Mouse (Mus musculus) heart, embryonic 10.5 days (tissue): ENCODE measurements around the gene Fis1. TPM values are rescaled to one million over a fixed set of nuclear protein-coding genes. Genes with fewer than 3 reads are reported as not detected.
"Not testable (repeated sequence)": the region's sequence is repeated elsewhere in the genome, so short reads cannot be mapped to it uniquely, and the experiment has no call there.

ENCODE experiments used
- DNase-seq: peaks from one replicate; pipeline ENCODE4 v3.0.0-alpha.2; 2017; ENCODE audit warnings: low spot score
- H3K27ac ChIP-seq: fragments of 300-500 bp; sonication (generic); 2 replicates; pipeline ENCODE4 v1.5.1; 2016; ENCODE audit warnings: mild to moderate bottlenecking
- H3K27me3 ChIP-seq: fragments of 300-500 bp; sonication (generic); 2 replicates; pipeline ENCODE4 v1.6.1; 2016; ENCODE audit warnings: mild to moderate bottlenecking; ENCODE audit not compliant: poor library complexity, insufficient read depth, severe bottlenecking
- H3K36me3 ChIP-seq: fragments of 300-500 bp; sonication (generic); 2 replicates; pipeline ENCODE4 v1.6.1; 2016; ENCODE audit warnings: mild to moderate bottlenecking, moderate library complexity
- H3K4me1 ChIP-seq: fragments of 300-500 bp; sonication (generic); 2 replicates; pipeline ENCODE4 v1.6.1; 2016; ENCODE audit warnings: mild to moderate bottlenecking
- H3K4me3 ChIP-seq: fragments of 300-500 bp; sonication (generic); 2 replicates; pipeline ENCODE4 v1.5.1; 2016; ENCODE audit warnings: mild to moderate bottlenecking, moderate library complexity
- H3K9me3 ChIP-seq: fragments of 300-500 bp; sonication (generic); 2 replicates; pipeline ENCODE4 v1.6.1; 2016; ENCODE audit warnings: mild to moderate bottlenecking, moderate library complexity
- WGBS: fragments of 180-500 bp; shearing (Covaris S2); methylation state at CpG from one replicate; pipeline ENCODE4 v1.1.7; 2016; 5-methylcytosine and 5-hydroxymethylcytosine counted together
- polyA plus RNA-seq: library from polyadenylated mRNA; unstranded; fragments of >200 nt; fragmentation: Nextera tagmentation; extraction: Ambion mirVana; gene quantifications from 2 replicates; pipeline ENCODE4 v1.2.1, GENCODE M21; 2016

The Fis1 gene
- polyA plus RNA-seq, 1 experiment from 2014 or later, result 272 TPM

DNA sequence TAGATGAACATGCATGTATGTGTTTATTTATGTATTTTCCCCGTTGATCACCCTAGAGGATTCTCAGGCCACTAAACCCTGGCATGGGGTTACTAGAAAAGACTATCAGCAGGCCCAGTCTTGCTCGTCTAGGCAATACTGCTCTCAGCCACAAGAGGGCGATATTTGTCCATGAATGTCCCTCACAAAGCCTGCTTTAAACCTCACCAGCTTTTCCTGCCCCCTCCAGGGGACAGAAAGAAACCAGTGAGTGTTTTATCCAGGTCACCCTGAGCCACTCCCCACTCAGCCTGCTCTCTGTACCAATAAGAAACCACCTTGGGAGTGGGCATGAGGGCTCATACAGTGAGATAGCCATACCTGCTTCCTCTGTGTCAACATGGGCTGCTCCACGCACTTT, 24.0 kb upstream of the Fis1 start:
- Histone ChIP-seq H3K36me3 (0 out of 2 replicates have a peak, but pooled peaks cover 5% of the 10 kb centered on the region), H3K27ac (peak overlapping the region; percentile 62), H3K9me3 (no peaks in the 10 kb centered on the region), H3K27me3 (no peaks in the 10 kb centered on the region), H3K4me1 (peaks cover 4% of the 10 kb centered on the region; the same call in 1 of the 2 replicates), H3K4me3 (no peak overlapping the region)
- peak; percentile 91 for DNase-seq
- 20% methylated on average over 4 of the region's 4 CpGs for WGBS

DNA sequence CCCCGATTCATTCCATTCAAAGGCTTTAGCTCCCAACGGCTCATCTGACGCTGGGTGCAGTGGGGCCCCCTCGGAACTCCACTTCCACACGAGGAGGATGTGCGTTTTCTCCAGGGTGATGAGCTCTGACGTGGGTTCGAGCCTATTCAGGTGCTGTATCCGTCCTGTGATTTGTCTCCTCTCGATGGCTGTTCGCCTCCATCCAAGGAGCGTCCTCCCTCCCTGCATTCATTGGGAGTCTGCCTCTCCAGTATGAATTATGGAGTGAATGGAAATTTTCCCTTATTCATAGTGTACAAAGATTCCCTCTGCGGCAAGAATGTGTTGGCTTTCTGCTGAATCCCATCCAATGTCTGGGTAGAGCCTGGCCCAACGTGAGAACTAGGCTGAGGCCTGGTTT, 21.2 kb upstream of the Fis1 start:
- DNase-seq, result no peak
- WGBS, result 84% methylated on average over 14 of the region's 14 CpGs
- H3K9me3 ChIP-seq, result no peaks in the 10 kb centered on the region
- no peak overlapping the region for H3K27ac ChIP-seq
- no peak overlapping the region for H3K4me3 ChIP-seq
- H3K4me1 ChIP-seq, result peaks cover 4% of the 10 kb centered on the region; the same call in 1 of the 2 replicates
- H3K36me3 ChIP-seq, result no peaks in the 10 kb centered on the region
- H3K27me3 ChIP-seq, result no peaks in the 10 kb centered on the region

DNA sequence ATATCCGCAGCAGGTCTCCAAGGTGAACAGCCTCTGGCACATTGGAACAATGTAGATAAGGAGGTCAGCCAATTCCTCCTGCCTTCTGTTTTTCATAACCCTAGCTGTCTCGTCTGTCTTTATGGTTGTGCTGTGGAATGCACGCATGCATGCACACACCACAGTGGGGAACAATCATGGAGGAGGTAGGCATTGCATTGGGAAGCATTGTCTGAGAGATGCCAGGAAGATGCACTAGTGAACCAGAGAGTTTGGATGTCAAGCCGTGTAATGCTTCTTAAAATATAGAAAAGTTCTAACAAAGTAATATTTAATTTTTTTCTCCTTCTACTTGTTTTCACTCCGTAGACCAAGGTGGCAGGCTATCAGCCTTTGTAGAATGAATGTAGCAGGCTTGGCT, 20.1 kb upstream of the Fis1 start:
- Histone ChIP-seq H3K27ac (no peak overlapping the region), H3K9me3 (no peaks in the 10 kb centered on the region), H3K27me3 (no peaks in the 10 kb centered on the region), H3K4me3 (no peak overlapping the region), H3K36me3 (no peaks in the 10 kb centered on the region), H3K4me1 (peaks cover 4% of the 10 kb centered on the region; the same call in 1 of the 2 replicates)
- WGBS, result 81% methylated on average over 5 of the region's 5 CpGs
- DNase-seq, result no peak

DNA sequence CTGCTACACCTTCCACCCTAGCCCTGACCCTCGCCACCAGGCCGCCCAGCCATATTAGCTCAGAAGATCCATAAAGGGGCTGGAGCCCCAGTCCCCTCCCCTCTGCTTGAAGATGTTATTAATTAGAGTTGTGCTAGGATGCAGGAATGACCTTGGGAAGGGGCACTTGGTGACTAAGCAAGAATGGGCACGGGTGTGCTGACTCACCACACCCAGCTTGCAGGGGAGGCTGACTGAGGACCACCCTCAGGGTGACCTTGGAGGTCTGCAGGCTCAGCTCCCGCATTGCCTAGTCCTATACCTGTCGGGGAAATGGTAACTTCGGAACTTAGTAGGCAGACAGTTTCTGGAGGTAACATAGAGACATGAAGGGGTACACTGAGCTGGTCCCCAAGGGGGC, 19.1 kb upstream of the Fis1 start:
- H3K27ac ChIP-seq, result no peak overlapping the region
- peaks cover 4% of the 10 kb centered on the region; the same call in 1 of the 2 replicates for H3K4me1 ChIP-seq
- 83% methylated on average over 6 of the region's 6 CpGs for WGBS
- no peaks in the 10 kb centered on the region for H3K27me3 ChIP-seq
- no peak for DNase-seq
- no peaks in the 10 kb centered on the region for H3K9me3 ChIP-seq
- H3K36me3 ChIP-seq, result no peaks in the 10 kb centered on the region
- H3K4me3 ChIP-seq, result no peak overlapping the region

DNA sequence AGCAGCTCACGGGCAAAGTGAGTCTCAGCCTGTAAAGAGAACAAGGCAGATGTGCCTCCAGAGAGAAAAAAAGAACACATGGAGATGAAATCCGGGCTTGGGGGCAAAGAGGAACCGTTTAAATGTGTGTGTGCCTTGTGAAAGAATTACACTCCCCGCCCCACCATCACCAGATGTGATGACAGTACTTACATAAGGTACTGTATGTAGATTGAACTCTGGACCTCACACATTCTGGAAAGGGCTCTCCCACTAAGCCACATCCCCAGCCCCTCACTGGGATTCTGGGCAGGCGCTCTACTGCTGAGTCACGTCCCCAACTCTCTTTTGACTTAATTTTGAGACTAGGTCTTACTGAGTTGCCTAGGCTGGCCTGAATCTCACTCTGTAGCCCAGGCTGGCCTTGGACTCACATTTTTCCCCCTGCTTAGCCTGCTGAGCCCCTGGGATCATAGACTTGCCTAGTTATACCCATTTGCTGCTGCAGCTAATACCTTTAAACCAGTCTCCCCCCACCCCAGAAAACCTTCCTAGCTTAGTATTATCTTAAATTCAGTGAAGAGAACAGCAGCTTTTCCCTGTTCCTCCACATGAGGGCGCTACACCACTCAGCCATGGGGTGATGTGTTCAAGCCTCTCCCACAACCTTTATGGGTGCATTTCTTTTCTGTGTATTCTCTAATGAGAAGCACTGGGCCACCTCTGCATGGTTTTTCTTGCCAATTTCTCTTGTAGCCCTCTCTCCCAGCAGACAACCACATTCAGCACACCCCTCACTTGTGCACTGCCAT, 17.0 kb upstream of the Fis1 start:
- Histone ChIP-seq H3K36me3 (no peaks in the 10 kb centered on the region), H3K4me1 (no peaks in the 10 kb centered on the region), H3K27me3 (no peaks in the 10 kb centered on the region), H3K9me3 (0 out of 2 replicates have a peak, but pooled peaks cover 2% of the 10 kb centered on the region), H3K27ac (no peak overlapping the region), H3K4me3 (no peak overlapping the region)
- 56% methylated on average over 7 of the region's 7 CpGs for WGBS
- DNase-seq, result no peak

DNA sequence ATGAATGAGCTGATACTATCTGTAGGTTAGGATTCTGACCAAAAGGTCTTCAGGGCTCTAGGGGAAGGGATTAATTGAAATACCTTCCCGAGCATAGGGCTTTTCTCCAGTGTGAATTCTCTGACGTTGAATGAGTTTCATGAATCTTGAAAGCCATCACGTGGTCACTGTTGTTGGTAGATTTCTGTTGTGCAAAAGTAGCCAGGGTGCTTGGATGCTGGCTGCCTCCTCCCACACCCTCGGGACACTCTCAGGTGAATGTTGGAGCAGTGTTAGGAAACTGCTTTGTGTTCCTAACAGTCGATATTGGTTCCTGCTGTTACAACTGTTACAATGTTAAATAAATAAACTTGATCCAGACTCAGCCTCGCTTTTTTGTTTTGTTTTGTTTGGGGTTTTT, 16.3 kb upstream of the Fis1 start:
- DNase-seq, result no peak
- WGBS, result 80% methylated on average over 6 of the region's 6 CpGs
- no peaks in the 10 kb centered on the region for H3K27me3 ChIP-seq
- H3K36me3 ChIP-seq, result no peaks in the 10 kb centered on the region
- no peak overlapping the region for H3K4me3 ChIP-seq
- 0 out of 2 replicates have a peak, but pooled peaks cover 2% of the 10 kb centered on the region for H3K9me3 ChIP-seq
- no peaks in the 10 kb centered on the region for H3K4me1 ChIP-seq
- no peak overlapping the region for H3K27ac ChIP-seq

DNA sequence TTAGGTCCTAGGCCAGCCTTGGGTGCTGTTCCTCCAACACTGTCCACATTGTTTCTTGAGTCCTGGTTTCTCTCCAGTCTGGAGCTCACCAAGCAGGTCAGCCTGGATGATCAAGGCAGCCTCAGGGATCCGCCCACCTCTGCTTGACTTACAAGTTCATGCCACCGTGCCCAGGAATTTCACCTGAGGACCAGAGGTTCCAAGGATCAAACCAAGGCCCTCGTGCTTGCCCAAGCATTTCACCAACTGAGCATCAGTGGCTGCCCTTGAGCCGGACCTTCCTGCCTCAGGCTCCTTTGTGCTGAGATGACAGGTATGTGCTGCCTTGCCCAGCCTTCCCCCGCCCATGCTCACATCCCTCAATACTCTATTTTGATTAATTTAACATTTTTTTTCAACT, 15.5 kb upstream of the Fis1 start:
- 82% methylated on average over 5 of the region's 5 CpGs for WGBS
- Histone ChIP-seq H3K27ac (no peak overlapping the region), H3K36me3 (no peaks in the 10 kb centered on the region), H3K27me3 (no peaks in the 10 kb centered on the region), H3K4me3 (no peak overlapping the region), H3K4me1 (peaks cover 2% of the 10 kb centered on the region; the same call in 1 of the 2 replicates), H3K9me3 (0 out of 2 replicates have a peak, but pooled peaks cover 2% of the 10 kb centered on the region)
- no peak for DNase-seq

DNA sequence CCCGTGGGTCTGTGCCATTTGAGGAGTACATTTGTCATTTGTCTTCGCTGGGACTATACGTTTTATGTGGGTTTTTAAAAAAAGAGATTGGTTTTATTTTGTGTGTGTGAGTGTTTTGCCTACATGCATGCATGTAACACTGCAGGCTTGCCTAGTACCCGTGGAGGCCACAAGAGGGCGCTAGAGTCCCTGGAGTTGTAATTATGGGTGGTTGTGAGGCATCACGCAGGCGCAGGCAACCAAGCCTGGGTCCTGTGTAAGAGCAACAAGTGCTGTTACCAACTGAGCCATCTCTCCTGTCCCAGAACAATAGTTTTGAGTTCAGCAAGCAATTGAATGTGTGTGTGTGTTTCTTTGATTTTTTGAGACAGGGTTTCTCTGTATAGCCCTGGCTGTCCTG, 13.8 kb upstream of the Fis1 start:
- no peak for DNase-seq
- Histone ChIP-seq H3K36me3 (no peaks in the 10 kb centered on the region), H3K27ac (no peak overlapping the region), H3K27me3 (no peaks in the 10 kb centered on the region), H3K9me3 (0 out of 2 replicates have a peak, but pooled peaks cover 2% of the 10 kb centered on the region), H3K4me1 (peaks cover 4% of the 10 kb centered on the region; the same call in 1 of the 2 replicates), H3K4me3 (no peak overlapping the region)
- 59% methylated on average over 7 of the region's 7 CpGs for WGBS

DNA sequence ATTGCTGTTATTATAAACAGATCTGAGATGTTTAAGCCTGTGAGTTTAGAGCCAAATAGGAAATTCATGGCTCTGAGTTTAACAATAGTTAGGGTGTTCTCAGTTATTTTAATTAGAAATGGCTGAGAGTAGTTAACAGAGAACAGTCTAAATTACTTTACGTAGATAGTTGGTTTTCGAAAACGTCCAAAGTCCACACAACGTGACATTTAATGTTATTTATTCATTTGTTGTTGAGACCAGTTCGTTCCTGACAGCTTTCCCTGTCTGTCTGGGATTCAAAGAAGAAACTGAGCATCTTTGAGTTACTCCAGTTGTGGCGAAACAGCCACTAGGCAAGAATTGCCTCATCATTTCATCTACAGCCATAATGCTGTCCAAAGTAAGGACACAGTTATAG, 13.0 kb upstream of the Fis1 start:
- not testable (repeated sequence) for H3K36me3 ChIP-seq, H3K27me3 ChIP-seq, DNase-seq, H3K9me3 ChIP-seq, H3K4me3 ChIP-seq, H3K4me1 ChIP-seq, H3K27ac ChIP-seq
- 85% methylated on average over 6 of the region's 6 CpGs for WGBS

DNA sequence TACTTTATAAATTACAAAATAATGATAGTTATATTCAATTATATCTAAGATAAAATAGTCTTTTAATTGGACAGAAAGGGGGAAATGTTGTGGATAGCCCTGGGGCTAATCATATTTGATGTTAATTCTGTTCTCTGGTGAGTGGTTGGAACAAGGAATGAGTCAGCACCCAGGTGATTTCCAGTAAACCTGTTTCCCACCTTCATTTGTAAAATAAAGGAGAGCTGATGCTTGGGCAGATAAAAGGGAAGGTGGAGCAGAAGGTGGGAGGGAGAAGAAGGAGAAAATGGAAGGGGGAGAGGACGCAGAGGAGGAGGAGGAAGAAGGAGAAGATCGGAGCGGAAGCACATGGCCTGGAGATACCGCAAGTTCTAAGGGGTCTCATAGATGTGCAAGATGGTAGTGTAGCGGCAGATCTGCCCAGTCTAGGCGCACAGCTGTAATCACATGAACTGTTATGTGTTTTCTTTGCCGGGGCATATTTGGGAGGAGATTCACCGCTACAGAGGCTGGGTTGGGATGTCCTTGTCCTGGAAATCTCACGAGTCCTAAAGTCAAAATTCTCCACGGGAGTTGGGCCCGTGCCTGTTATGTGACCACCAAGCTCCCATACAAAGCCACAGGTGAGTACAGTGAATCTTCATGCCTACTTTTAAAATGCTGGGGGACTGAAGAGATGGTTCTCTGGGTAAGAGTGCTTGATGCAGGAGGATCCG, 12.1 kb upstream of the Fis1 start:
- no peak overlapping the region for H3K4me3 ChIP-seq
- 83% methylated on average over 12 of the region's 12 CpGs for WGBS
- H3K9me3 ChIP-seq, result 0 out of 2 replicates have a peak, but pooled peaks cover 2% of the 10 kb centered on the region
- no peaks in the 10 kb centered on the region for H3K36me3 ChIP-seq
- no peak for DNase-seq
- peaks cover 4% of the 10 kb centered on the region; the same call in 1 of the 2 replicates for H3K4me1 ChIP-seq
- no peak overlapping the region for H3K27ac ChIP-seq
- no peaks in the 10 kb centered on the region for H3K27me3 ChIP-seq

DNA sequence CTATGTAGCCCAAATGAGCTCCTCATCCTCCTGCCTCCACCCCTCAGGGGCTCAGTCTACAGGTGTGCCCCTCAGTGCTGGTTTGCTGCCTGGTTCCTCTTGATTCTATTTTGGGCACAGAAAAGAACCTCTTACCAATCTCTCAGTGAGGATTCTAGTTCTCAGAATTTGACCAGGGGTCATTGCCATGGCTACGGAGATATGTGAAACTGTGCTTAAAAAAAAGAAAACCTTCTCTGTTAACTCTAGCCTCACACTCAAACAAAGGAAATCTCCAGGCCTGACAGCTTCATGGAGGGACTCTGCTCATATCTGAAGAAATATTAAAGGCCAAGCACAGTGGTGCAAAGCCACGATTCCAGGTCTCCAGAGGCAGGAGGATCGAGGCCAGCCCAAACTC, 10.3 kb upstream of the Fis1 start:
- no peak for DNase-seq
- no peaks in the 10 kb centered on the region for H3K27me3 ChIP-seq
- no peak overlapping the region for H3K27ac ChIP-seq
- H3K36me3 ChIP-seq, result no peaks in the 10 kb centered on the region
- H3K4me1 ChIP-seq, result peaks cover 4% of the 10 kb centered on the region; the same call in 1 of the 2 replicates
- H3K9me3 ChIP-seq, result 0 out of 2 replicates have a peak, but pooled peaks cover 2% of the 10 kb centered on the region
- WGBS, result 74% methylated on average over 3 of the region's 3 CpGs
- H3K4me3 ChIP-seq, result no peak overlapping the region

DNA sequence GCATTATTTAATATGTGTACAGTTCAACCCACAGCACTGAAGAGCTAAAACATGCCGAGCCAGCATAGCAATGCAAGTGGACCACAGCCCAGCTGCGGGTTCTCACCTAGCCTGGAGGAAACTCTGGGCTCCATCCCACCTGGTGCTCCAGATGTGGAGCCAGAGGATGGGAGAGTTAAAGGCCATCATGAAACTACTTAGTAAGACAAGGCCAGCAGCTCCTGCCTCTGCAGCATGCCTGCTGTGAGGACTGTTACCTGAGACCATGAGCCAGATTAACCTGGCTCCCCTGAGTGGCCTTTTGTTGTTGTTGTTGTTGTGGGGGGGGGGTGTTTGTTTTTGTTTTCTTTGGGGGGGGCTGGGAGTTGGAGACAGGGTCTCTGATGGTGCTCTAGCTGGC, 9.7 kb upstream of the Fis1 start:
- Histone ChIP-seq H3K27ac (no peak overlapping the region), H3K9me3 (0 out of 2 replicates have a peak, but pooled peaks cover 2% of the 10 kb centered on the region), H3K27me3 (no peaks in the 10 kb centered on the region), H3K36me3 (no peaks in the 10 kb centered on the region), H3K4me3 (no peak overlapping the region), H3K4me1 (peaks cover 4% of the 10 kb centered on the region; the same call in 1 of the 2 replicates)
- 68% methylated on average over 2 of the region's 2 CpGs for WGBS
- DNase-seq, result no peak

DNA sequence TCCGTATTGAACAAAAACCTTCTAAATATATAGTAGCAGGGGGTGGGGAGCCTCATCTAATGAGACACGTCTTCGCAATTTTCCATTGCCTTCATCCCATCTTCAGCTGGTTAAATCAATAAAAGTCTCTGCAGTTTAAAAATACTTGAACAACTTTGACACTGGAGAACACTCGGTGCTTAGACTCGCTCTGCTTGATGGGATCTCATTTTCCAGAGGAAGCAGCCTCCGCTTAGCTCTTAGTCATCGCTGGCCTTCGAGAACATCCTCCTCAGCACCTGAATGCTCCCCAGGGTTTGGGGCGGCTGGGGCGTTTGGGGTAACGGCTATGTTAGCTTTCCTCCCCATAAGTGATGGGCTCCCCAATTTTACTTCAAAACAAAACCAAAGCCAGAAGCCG, 8.0 kb upstream of the Fis1 start:
- Histone ChIP-seq H3K4me1 (peaks cover 4% of the 10 kb centered on the region; the same call in 1 of the 2 replicates), H3K27me3 (no peaks in the 10 kb centered on the region), H3K36me3 (no peaks in the 10 kb centered on the region), H3K27ac (no peak overlapping the region), H3K9me3 (no peaks in the 10 kb centered on the region), H3K4me3 (no peak overlapping the region)
- no peak for DNase-seq
- 73% methylated on average over 12 of the region's 12 CpGs for WGBS
